Mouse (Mus musculus): ENCODE data around the gene Hsd3b2. TPM values are rescaled to one million over a fixed set of nuclear protein-coding genes. Genes with fewer than 3 reads are reported as not detected.
"Not testable (repeated sequence)": the region's sequence is repeated elsewhere in the genome, so short reads cannot be mapped to it uniquely, and the experiment has no call there.

Hsd3b2 gene
- polyA plus RNA-seq (2016; fragmentation: Nextera tagmentation; extraction: Ambion mirVana): not detected in 2 replicates

DNA sequence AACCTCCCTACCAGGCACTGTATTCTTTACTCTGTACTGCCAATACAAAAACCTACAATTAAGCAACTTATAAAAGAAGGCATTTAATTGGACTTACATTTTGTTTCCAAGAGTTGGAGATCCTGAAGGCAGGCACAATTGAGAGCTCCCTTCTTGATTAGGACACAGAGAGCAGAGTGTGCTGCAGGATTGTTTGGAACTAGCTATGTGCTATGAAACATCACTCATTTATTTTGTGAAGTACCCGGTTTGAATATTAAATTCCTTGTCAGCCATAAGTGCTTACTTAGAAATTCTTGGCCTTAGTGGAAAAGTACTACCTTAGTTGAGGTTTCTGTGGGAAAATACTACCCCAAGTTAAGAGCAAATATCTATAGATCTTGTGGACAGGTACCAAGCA lies at the start of gene Hsd3b2:
Gene Hsd3b2, minus strand, starts transcription at position 168 of the 400 bp plus-strand sequence.
- Histone ChIP-seq H3K4me2 (replicated peaks) (no peak within 1 kb of the TSS), H3K9me3 (replicated peaks) (no peaks in the 10 kb centered on the region), H3K9ac (no peak within 1 kb of the TSS), H3K4me1 (no peaks in the 10 kb centered on the region), H3K36me3 (no peaks in the 10 kb centered on the region), H3K27ac (no peak within 1 kb of the TSS), H3K27me3 (no peaks in the 10 kb centered on the region), H3K4me3 (no peak within 1 kb of the TSS)
- no peak for ATAC-seq (ENCODE audit: low FRiP score)
- WGBS: 71% methylated on average over 1 of the region's 1 CpGs

GRCm38 (mm10) chr3:98764155-98764554 lies 39.8 kb upstream of the Hsd3b2 start:
- Histone ChIP-seq H3K4me2 (replicated peaks) (no peak overlapping the region), H3K9ac (no peak overlapping the region), H3K27ac (no peak overlapping the region), H3K36me3 (no peaks in the 10 kb centered on the region), H3K4me3 (no peak overlapping the region), H3K9me3 (replicated peaks) (no peaks in the 10 kb centered on the region), H3K27me3 (no peaks in the 10 kb centered on the region), H3K4me1 (no peaks in the 10 kb centered on the region)
- ATAC-seq (ENCODE audit: low FRiP score): no peak

DNA sequence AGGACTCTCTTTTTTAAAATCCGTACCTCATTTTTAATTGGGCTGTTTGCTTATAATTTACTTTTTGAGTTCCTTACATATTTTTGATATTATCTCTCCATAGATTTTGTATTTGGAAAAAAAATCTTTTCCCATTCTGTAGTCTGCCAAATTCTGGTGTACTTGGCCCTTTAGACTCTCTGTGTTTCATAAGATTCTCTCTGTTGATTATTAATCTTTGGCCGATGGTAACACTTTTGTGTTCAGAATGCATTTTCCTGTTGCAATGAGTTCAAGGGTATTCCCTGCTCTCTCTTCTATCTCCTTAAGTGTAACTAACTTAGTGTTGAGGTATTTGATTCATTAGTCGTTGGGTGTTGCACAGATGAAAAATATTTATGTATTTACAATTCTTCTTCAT lies 32.5 kb upstream of the Hsd3b2 start:
- no peaks in the 10 kb centered on the region for H3K4me1 ChIP-seq
- WGBS: 82% methylated on average over 3 of the region's 3 CpGs
- no peak for ATAC-seq (ENCODE audit: low FRiP score)
- no peaks in the 10 kb centered on the region for H3K36me3 ChIP-seq
- no peak overlapping the region for H3K9ac ChIP-seq
- H3K27me3 ChIP-seq: no peaks in the 10 kb centered on the region
- H3K27ac ChIP-seq: no peak overlapping the region
- H3K4me2 ChIP-seq (replicated peaks): no peak overlapping the region
- H3K4me3 ChIP-seq: no peak overlapping the region
- no peaks in the 10 kb centered on the region for H3K9me3 ChIP-seq (replicated peaks)

GRCm38 (mm10) chr3:98752171-98752570 lies 27.8 kb upstream of the Hsd3b2 start:
- Histone ChIP-seq H3K9me3 (replicated peaks) (no peaks in the 10 kb centered on the region), H3K27me3 (no peaks in the 10 kb centered on the region), H3K9ac (no peak overlapping the region), H3K4me1 (no peaks in the 10 kb centered on the region), H3K27ac (no peak overlapping the region), H3K36me3 (no peaks in the 10 kb centered on the region), H3K4me2 (replicated peaks) (no peak overlapping the region), H3K4me3 (no peak overlapping the region)
- ATAC-seq (ENCODE audit: low FRiP score): no peak
- WGBS: 92% methylated on average over 2 of the region's 2 CpGs

DNA sequence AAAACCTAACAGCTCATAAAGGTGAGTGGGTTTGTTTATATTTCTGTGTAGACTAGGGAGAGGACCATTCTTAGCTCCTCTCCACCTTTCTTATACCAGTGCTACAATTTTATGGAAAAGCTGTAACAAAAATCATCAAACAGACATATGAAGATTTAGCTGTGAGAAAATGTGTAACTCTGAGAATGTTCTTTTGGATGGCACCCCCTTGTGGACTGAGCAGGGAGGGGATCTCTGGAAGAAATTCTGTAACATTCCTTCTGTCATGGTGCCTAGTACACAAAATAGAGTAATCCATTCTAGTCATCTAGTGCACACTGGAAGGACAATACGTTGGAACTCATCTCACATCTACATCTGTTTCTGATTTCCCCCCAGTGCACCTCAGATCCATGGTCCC lies 16.7 kb upstream of the Hsd3b2 start:
- not testable (repeated sequence) for H3K27ac ChIP-seq; H3K9ac ChIP-seq; H3K9me3 ChIP-seq (replicated peaks); H3K36me3 ChIP-seq; H3K27me3 ChIP-seq; ATAC-seq (ENCODE audit: low FRiP score); H3K4me2 ChIP-seq (replicated peaks); H3K4me3 ChIP-seq; H3K4me1 ChIP-seq
- 75% methylated on average over 1 of the region's 1 CpGs for WGBS

DNA sequence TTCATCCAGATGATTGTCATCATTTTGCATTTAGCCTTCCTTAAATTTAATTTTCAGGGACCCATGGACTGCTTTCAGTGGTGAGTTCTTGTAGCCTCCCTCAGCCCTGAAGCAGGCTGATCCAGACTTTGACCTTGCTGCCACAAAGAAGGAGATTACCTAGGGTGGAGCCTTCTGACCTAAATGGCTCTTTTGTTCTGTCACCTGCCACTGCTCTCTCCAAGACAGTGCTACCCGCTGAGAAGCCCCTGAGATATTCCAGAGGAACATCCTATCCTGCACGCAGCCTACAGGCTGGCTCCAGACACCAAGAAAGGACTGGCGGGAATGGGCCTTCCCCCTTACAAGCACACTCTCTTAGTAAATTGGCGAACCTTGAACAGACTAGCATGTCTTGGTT lies 10.0 kb upstream of the Hsd3b2 start:
- no peak overlapping the region for H3K4me3 ChIP-seq
- no peak overlapping the region for H3K4me2 ChIP-seq (replicated peaks)
- no peak overlapping the region for H3K27ac ChIP-seq
- H3K27me3 ChIP-seq: no peaks in the 10 kb centered on the region
- 52% methylated on average over 4 of the region's 4 CpGs for WGBS
- no peak overlapping the region for H3K9ac ChIP-seq
- no peak for ATAC-seq (ENCODE audit: low FRiP score)
- H3K4me1 ChIP-seq: no peaks in the 10 kb centered on the region
- H3K9me3 ChIP-seq (replicated peaks): no peaks in the 10 kb centered on the region
- no peaks in the 10 kb centered on the region for H3K36me3 ChIP-seq

DNA sequence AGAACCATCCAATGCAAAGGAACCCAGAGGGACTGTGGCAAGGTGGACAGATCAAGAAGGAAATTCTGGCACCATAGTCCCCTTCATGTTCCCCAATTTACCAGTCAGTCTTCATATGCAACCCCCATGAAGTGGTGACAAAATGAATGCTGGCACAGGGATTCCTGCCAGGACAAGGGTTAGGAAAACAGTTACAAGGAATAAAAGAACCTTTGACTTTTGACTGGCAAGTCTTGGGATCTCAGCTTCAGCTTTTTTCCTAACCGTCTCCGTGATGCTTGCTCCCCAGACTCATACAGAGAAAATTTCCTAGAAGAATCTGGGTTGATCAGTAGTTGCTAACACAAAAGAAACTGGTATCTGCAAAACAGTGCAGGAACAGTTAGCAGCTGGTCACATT lies 9.4 kb upstream of the Hsd3b2 start:
- Histone ChIP-seq H3K9me3 (replicated peaks) (no peaks in the 10 kb centered on the region), H3K27me3 (no peaks in the 10 kb centered on the region), H3K9ac (no peak overlapping the region), H3K4me3 (no peak overlapping the region), H3K4me1 (no peaks in the 10 kb centered on the region), H3K4me2 (replicated peaks) (no peak overlapping the region), H3K36me3 (no peaks in the 10 kb centered on the region), H3K27ac (no peak overlapping the region)
- 89% methylated on average over 2 of the region's 2 CpGs for WGBS
- no peak for ATAC-seq (ENCODE audit: low FRiP score)

DNA sequence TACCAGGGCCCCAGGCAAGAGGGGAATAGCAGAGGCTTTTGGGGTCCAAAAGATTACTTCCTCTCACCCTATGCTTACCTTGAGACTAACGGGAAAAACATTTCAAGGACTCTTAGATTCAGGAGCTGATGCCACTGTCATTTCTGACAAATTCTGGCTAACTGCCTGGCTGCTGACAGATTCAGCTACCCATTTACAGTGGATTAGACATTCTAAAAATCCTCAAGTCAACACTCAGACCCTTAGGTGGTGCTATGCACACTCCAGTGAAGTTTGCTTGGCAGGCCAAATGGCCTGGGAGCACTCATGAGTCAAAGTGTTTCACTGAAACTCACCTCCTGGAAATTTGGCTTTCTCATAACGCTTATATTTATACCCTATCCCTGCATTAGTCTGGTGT lies 1.9 kb upstream of the Hsd3b2 start:
- 86% methylated on average over 2 of the region's 2 CpGs for WGBS
- no peaks in the 10 kb centered on the region for H3K4me1 ChIP-seq
- no peak overlapping the region for H3K9ac ChIP-seq
- H3K4me2 ChIP-seq (replicated peaks): no peak overlapping the region
- H3K4me3 ChIP-seq: no peak overlapping the region
- H3K27me3 ChIP-seq: no peaks in the 10 kb centered on the region
- H3K9me3 ChIP-seq (replicated peaks): no peaks in the 10 kb centered on the region
- H3K36me3 ChIP-seq: no peaks in the 10 kb centered on the region
- no peak for ATAC-seq (ENCODE audit: low FRiP score)
- H3K27ac ChIP-seq: no peak overlapping the region

DNA sequence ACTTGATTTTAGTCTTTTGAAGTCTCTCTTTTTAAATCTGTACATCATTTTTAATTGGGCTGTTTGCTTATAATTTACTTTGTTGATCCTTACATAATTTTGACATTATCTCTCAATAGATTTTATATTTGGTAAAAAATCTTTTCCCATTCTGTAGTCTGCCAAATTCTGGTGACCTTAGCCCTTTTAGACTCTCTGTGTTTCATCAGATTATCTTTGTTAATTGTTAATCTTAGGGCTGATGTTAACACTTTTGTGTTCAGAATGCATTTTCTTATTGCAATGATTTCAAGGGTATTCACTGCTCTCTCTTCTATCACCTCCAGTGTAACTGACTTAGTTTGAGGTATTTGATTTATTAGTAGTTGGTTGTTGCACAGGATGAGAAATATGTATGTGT lies 3.6 kb downstream of the Hsd3b2 start:
- H3K27me3 ChIP-seq: no peaks in the 10 kb centered on the region
- no peaks in the 10 kb centered on the region for H3K4me1 ChIP-seq
- no peaks in the 10 kb centered on the region for H3K36me3 ChIP-seq
- ATAC-seq (ENCODE audit: low FRiP score): no peak
- no peaks in the 10 kb centered on the region for H3K9me3 ChIP-seq (replicated peaks)
- no peak overlapping the region for H3K9ac ChIP-seq
- no peak overlapping the region for H3K27ac ChIP-seq
- H3K4me2 ChIP-seq (replicated peaks): no peak overlapping the region
- no peak overlapping the region for H3K4me3 ChIP-seq

DNA sequence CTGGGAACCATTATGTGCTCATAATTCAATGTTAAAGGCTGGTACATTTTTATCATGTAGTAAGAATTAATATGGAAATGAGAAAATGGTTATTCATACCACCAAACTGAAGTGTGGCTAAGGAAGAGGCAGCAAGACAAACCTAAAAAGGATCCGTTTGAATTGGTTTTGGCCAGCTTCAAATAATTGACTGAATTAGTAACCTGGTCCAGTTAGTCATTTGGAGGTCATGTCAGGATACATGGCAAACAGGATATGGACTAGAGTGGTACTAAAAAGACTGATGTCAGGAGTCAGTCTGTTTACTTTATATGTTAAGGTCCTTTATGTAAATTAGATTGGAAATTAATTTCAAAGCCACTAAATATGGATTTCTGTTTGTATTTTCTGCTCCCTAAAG lies 41.9 kb downstream of the Hsd3b2 start:
- H3K4me3 ChIP-seq: no peak overlapping the region
- no peak overlapping the region for H3K27ac ChIP-seq
- ATAC-seq (ENCODE audit: low FRiP score): no peak
- no peak overlapping the region for H3K4me2 ChIP-seq (replicated peaks)
- H3K9me3 ChIP-seq (replicated peaks): no peaks in the 10 kb centered on the region
- H3K27me3 ChIP-seq: no peaks in the 10 kb centered on the region
- no peak overlapping the region for H3K9ac ChIP-seq
- no peaks in the 10 kb centered on the region for H3K4me1 ChIP-seq
- 78% methylated on average over 1 of the region's 1 CpGs for WGBS
- no peaks in the 10 kb centered on the region for H3K36me3 ChIP-seq

GRCm38 (mm10) chr3:98680786-98681185 lies 43.6 kb downstream of the Hsd3b2 start:
- H3K9ac ChIP-seq: no peak overlapping the region
- no peak overlapping the region for H3K4me3 ChIP-seq

More at GRCm38 (mm10) chr3:98680786-98681185, 43.6 kb downstream of the Hsd3b2 start:
- Histone ChIP-seq H3K36me3 (no peaks in the 10 kb centered on the region), H3K27ac (no peak overlapping the region), H3K9me3 (replicated peaks) (no peaks in the 10 kb centered on the region), H3K4me2 (replicated peaks) (no peak overlapping the region), H3K27me3 (no peaks in the 10 kb centered on the region), H3K4me1 (no peaks in the 10 kb centered on the region)
- ATAC-seq (ENCODE audit: low FRiP score): no peak
